Mouse (Mus musculus): ENCODE data around the gene Elmod3. TPM values are rescaled to one million over a fixed set of nuclear protein-coding genes. Genes with fewer than 3 reads are reported as not detected.

The Elmod3 gene
- polyA plus RNA-seq, 1 experiment from 2014 or later, result 15.7 TPM

DNA sequence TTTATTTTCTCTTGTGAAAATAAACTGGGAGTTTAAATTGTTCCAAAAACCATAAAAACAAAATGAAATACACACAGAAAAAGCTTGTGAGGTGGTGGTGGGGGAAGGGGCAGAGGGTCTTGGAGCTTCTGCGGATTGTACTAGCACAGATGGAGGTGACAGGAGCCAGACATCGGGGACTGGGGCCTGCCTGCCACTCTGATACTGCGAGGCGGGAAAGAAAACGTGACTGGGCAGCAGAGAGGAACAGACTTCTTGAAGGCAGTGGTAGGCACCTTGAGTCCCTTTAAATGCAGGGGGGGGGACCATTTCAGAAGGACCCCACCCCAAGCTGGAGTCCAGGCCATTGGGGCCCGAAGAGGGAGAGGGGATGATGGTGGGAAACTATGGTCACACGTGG is 28.2 kb upstream of the Elmod3 start:
- H3K4me1 ChIP-seq (replicated peaks), result no peaks in the 10 kb centered on the region
- H3K4me3 ChIP-seq, result no peak overlapping the region
- H3K27me3 ChIP-seq (ENCODE audit: insufficient read depth, poor library complexity, severe bottlenecking), result no peaks in the 10 kb centered on the region
- peaks cover 51% of the 10 kb centered on the region for H3K36me3 ChIP-seq
- no peaks in the 10 kb centered on the region for H3K9me3 ChIP-seq
- 87% methylated on average over 7 of the region's 7 CpGs for WGBS
- no peak for DNase-seq (ENCODE audit: low spot score)
- H3K27ac ChIP-seq, result no peak overlapping the region

DNA sequence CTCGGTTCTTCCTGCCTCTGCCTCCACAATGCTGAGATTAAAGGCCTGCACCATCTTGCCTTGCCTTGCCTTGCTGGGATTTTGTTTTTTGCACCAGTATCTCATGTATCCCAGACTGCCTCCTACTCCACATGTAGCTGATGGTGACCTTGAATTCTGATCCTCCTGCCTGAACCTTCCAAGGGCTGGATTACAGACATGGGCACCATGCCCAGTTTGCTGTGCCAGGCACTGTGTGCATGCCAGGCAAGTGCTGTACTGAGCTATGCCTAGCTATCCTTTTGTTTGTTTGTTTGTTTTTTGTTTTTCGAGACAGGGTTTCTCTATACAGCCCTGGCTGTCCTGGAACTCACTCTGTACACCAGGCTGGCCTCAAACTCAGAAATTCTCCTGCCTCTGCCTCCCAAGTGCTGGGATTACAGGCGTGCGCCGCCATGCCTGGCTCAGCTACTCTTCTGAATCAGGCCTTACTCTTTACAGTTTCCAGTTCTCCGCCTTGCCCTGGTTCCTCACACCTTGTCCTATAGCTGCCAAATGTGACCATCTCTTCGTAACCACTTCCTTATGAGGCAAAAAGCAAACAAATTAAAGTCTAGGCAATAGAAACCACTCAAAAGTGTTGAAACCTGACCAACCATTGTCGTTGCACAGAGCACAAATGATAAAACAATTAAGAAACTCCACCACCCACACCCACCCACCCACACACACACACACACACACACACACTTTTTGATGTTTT is 25.6 kb upstream of the Elmod3 start:
- DNase-seq (ENCODE audit: low spot score), result no peak
- H3K27ac ChIP-seq, result no peak overlapping the region
- no peaks in the 10 kb centered on the region for H3K9me3 ChIP-seq
- no peaks in the 10 kb centered on the region for H3K4me1 ChIP-seq (replicated peaks)
- 90% methylated on average over 8 of the region's 8 CpGs for WGBS
- no peak overlapping the region for H3K4me3 ChIP-seq
- no peaks in the 10 kb centered on the region for H3K27me3 ChIP-seq (ENCODE audit: insufficient read depth, poor library complexity, severe bottlenecking)
- H3K36me3 ChIP-seq, result peaks cover 26% of the 10 kb centered on the region

DNA sequence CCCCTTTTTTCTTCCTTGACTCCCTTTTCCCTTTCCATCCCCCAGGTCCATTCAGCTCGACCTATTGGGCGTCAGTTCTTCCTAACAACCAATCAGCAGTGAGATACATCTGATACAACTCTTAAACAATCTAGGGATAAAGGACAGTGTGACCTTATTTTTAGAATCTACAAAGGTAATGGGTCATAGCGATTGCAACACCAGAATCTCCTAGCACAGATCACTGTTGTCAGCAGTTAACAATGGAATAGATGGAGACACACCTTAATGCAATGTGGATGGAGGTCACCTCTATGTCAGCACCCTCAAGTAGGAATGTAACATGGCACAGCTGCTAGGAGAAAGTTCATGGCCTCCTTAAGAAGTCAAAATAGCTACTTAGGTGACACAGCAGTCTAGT is 24.7 kb upstream of the Elmod3 start:
- Histone ChIP-seq H3K9me3 (no peaks in the 10 kb centered on the region), H3K4me3 (no peak overlapping the region), H3K4me1 (replicated peaks) (no peaks in the 10 kb centered on the region; the same call in 1 of the 2 replicates), H3K27ac (no peak overlapping the region), H3K36me3 (peaks cover 18% of the 10 kb centered on the region), H3K27me3 (ENCODE audit: insufficient read depth, poor library complexity, severe bottlenecking) (no peaks in the 10 kb centered on the region)
- 34% methylated on average over 3 of the region's 3 CpGs for WGBS
- DNase-seq (ENCODE audit: low spot score), result no peak

DNA sequence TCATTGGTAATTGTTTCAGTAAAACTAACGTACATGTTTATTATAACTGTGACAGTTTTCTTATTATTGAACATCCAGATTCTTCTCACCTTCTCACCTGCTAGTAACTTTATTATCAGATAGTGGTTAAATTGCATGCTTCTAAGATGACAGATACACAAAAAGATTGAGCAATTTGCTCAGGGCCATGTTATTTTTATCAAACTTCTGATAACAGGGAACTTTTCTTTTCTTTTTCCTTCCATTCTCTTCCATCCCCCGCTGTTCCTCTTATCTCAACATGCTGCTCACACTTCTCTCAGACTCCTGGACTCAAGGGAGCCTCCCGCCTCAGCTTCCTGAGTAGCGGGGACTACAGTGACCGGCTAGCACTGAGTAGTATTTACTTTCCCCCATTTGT is 22.7 kb upstream of the Elmod3 start:
- no peak for DNase-seq (ENCODE audit: low spot score)
- Histone ChIP-seq H3K4me3 (no peak overlapping the region), H3K36me3 (no peaks in the 10 kb centered on the region), H3K4me1 (replicated peaks) (peaks cover 11% of the 10 kb centered on the region), H3K27ac (no peak overlapping the region), H3K27me3 (ENCODE audit: insufficient read depth, poor library complexity, severe bottlenecking) (no peaks in the 10 kb centered on the region), H3K9me3 (no peaks in the 10 kb centered on the region)
- WGBS, result 86% methylated on average over 5 of the region's 5 CpGs

DNA sequence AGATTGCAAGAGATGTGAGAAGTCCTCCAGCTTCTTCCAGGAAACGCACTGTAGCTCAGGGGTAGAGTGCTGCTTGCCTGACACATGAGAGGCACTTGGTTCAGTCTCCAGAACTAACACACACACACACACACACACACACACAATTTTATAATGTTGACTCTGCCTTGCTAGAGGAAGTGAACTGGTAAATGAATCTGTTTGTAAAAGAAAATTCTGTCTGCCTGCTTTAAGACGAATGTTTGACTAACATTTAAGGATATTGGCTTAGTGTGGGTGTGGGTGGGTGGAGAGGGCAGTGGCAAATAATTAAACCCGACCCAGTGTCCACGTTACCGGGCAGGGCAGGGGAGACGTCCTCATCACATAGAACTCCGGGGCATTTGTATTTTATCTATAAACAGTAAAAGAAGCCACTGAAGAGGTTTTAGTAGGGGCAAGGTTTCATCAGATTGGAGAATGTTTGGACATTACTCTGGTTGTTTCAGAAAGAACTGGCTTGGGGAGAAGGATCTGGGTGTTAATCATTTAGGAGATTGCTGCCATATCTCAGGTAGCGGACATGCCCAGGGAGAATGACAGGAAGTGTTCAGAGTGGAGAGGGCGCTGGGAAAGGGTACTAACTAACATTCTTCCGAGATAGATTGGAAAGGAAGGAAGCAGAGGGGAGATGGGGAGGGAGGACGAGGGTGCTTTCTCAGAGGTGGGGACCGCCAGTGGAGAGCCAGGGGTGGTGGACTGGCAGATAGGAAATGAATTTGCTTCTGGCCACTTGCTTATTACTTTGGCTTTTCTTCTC is 21.7 kb upstream of the Elmod3 start:
- no peak for DNase-seq (ENCODE audit: low spot score)
- H3K4me3 ChIP-seq, result no peak overlapping the region
- 63% methylated on average over 12 of the region's 12 CpGs for WGBS
- H3K36me3 ChIP-seq, result no peaks in the 10 kb centered on the region
- peaks cover 21% of the 10 kb centered on the region for H3K4me1 ChIP-seq (replicated peaks)
- no peak overlapping the region for H3K27ac ChIP-seq
- H3K9me3 ChIP-seq, result no peaks in the 10 kb centered on the region
- H3K27me3 ChIP-seq (ENCODE audit: insufficient read depth, poor library complexity, severe bottlenecking), result no peaks in the 10 kb centered on the region

DNA sequence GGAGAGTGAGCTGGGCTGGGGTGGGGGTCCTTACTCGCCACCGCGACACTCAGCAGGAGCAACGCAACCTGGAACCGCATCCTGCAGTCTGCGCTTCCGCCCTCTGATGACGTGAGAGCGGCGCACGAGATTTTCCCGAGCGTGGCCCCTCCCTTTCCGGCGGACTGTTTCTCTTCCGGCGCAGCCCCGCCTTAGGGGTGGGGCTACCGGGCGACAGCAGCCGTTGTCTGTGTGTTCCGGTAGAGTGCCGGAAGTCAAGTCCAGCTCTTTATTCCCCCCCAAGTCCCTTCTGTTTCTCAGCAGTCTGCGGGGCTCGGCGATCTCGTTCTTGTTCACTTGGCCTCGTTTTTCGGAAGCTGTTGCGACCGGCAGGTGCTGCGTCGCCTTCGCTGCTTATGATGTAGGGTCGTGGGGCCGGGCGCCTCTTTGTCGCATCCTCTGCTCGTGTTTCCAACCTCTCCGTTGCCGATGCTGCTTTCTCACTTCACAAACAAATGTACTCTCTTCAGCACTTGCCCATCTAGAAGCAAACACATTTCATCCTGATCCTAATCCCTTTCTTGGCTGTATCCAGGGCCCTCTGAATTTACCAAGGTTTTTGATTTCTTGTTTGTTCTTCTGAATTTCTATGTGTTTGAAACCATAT is 18.6 kb upstream of the Elmod3 start, which contains the start of gene Tgoln1:
Gene Tgoln1 (minus strand): TSS at position 358 of the 646 bp plus-strand sequence.
- Histone ChIP-seq H3K9me3 (no peaks in the 10 kb centered on the region), H3K4me1 (replicated peaks) (peaks cover 36% of the 10 kb centered on the region), H3K27ac (peak within 1 kb of the TSS; percentile 95), H3K36me3 (peaks cover 21% of the 10 kb centered on the region), H3K4me3 (peak within 1 kb of the TSS; percentile 86), H3K27me3 (ENCODE audit: insufficient read depth, poor library complexity, severe bottlenecking) (no peaks in the 10 kb centered on the region)
- under 1% methylated on average over 41 of the region's 41 CpGs for WGBS
- peak; percentile 95 for DNase-seq (ENCODE audit: low spot score)

DNA sequence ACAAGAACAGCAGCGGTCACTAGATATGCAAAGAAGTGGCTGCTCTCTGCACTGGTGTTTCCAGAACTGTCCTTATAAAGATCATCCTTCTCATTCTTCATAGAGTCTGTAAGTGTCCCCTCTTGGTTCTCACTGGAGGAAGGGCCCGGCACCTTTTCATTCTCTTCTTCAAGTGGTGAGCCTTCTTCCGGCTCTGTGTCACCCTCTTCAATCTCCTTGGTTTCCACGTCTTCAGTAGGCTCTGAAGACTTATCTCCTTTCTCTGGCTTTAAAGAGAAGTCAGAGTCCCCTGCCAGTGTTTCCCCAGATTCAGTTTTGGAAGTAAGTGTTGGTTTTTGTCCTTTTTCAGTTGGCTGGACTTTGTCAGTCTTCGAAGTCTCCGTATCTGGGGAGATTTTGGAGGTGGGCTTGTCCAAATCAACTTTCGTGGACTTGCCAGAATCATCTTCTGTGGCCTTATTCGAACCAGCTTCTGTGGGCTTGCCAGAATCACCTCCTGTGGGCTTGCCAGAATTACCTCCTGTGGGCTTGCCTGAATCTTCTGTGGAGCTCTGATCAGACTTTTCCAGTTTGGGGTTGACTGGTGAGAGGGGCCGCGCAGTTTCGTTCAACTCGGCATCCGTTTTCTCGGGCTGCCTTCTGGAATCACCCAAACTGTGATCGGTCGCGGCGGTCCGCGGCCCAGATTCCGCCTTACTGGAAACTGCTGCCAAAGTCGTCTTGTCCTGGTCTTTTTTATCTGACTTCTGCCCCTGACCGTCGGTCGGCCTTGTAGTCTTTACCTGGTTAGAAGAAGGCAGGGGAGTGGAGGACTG is 17.6 kb upstream of the Elmod3 start:
- peak overlapping the region; percentile 86 for H3K4me3 ChIP-seq
- peaks cover 31% of the 10 kb centered on the region for H3K36me3 ChIP-seq
- H3K9me3 ChIP-seq, result no peaks in the 10 kb centered on the region
- DNase-seq (ENCODE audit: low spot score), result no peak
- H3K27ac ChIP-seq, result peak overlapping the region; percentile 95
- H3K4me1 ChIP-seq (replicated peaks), result peaks cover 36% of the 10 kb centered on the region
- WGBS, result 29% methylated on average over 25 of the region's 25 CpGs
- H3K27me3 ChIP-seq (ENCODE audit: insufficient read depth, poor library complexity, severe bottlenecking), result no peaks in the 10 kb centered on the region

DNA sequence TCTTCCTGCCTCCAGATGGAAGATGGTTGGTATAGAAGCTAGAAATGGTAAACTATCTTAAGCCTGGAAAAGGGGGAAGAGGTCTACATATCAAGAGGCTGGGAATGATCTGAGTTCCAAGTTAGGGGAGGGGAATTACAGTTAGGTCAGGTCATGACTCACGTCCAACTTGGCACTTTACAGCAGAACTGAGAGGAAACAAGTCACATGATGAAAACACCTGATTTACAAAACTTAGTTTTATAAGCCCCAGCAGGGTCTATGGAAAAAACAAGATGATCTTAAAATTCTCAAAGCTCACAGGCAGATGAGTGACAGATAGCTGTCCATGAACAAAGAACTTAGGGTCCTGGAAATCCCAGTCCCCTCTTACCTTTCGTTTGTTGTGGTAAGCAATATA is 16.9 kb upstream of the Elmod3 start:
- peak overlapping the region; percentile 86 for H3K4me3 ChIP-seq
- no peak overlapping the region for H3K27ac ChIP-seq
- peaks cover 37% of the 10 kb centered on the region for H3K36me3 ChIP-seq
- H3K27me3 ChIP-seq (ENCODE audit: insufficient read depth, poor library complexity, severe bottlenecking), result no peaks in the 10 kb centered on the region
- peaks cover 36% of the 10 kb centered on the region for H3K4me1 ChIP-seq (replicated peaks)
- no peaks in the 10 kb centered on the region for H3K9me3 ChIP-seq
- no peak for DNase-seq (ENCODE audit: low spot score)
- WGBS, result 73% methylated on average over 2 of the region's 2 CpGs

DNA sequence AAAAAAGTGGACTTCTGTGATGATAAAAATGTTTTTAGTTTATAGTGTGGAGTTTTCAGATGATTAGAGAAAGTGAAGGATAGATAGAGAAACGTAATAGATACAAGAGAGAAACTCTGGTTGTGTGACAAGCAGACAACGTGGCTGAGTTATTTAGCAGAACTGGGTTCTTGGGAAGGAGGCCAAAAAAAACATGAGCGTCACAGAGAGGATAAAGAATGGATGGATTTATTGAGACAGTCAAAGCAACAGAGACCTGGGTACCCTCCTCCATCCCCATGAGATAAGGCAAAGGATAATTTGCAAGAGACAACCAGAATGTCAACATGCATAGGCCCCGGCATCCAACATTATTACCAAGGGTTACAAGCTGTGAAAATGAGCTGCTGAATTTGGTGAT is 12.0 kb upstream of the Elmod3 start:
- H3K27me3 ChIP-seq (ENCODE audit: insufficient read depth, poor library complexity, severe bottlenecking), result no peaks in the 10 kb centered on the region
- DNase-seq (ENCODE audit: low spot score), result no peak
- 95% methylated on average over 4 of the region's 4 CpGs for WGBS
- no peaks in the 10 kb centered on the region for H3K9me3 ChIP-seq
- H3K4me3 ChIP-seq, result no peak overlapping the region
- H3K4me1 ChIP-seq (replicated peaks), result peaks cover 18% of the 10 kb centered on the region
- no peak overlapping the region for H3K27ac ChIP-seq
- peaks cover 84% of the 10 kb centered on the region for H3K36me3 ChIP-seq

DNA sequence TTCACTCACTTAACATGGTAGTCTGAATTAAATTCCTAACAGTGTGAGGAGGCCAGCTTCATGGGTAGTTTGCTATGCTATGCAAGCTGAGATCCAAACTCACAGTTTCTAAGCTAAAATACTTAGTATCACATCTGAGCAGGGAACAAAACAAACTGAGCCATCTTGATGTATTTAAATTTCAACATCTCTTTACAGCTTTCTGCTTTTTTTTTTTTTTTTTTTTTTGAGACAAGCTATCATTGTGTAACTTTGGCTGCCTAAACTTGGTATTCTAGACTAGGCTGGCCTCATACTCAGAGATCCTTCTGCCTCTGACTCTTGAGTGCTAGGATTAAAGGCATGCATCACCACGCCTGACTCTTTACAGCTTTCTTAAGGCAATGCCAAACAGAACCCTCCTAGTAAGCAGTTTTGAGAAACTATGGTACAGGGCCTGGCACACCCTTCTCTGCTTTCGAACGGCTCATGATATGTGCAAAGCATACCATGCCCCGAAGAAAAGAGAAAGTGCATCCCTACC is 10.5 kb upstream of the Elmod3 start:
- Histone ChIP-seq H3K27ac (no peak overlapping the region), H3K9me3 (no peaks in the 10 kb centered on the region), H3K27me3 (ENCODE audit: insufficient read depth, poor library complexity, severe bottlenecking) (no peaks in the 10 kb centered on the region), H3K4me1 (replicated peaks) (0 out of 2 replicates have a peak, but pooled peaks cover 3% of the 10 kb centered on the region), H3K4me3 (no peak overlapping the region), H3K36me3 (peaks cover 94% of the 10 kb centered on the region)
- DNase-seq (ENCODE audit: low spot score), result no peak
- WGBS, result 90% methylated on average over 4 of the region's 4 CpGs

DNA sequence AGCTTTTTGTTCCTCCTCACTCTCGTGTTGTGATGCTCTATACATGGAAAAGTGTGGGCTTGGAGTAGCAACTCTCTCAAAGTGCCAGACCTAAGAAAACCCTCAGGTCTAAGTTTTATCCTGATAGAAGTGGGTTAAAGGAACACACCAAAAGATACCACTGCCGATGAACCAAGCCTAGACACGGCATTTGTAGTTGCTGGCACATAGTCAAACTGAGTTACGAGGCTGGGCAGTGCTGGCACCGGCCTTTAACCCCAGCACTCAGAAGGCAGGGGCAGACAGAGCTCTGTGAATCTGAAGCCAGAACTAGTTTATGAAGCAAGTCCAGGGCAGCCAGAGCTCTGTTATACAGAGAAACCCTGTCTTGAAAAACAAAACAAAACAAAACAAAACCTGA is 9.5 kb upstream of the Elmod3 start:
- Histone ChIP-seq H3K9me3 (no peaks in the 10 kb centered on the region), H3K27me3 (ENCODE audit: insufficient read depth, poor library complexity, severe bottlenecking) (no peaks in the 10 kb centered on the region), H3K27ac (no peak overlapping the region), H3K36me3 (peaks cover 87% of the 10 kb centered on the region), H3K4me1 (replicated peaks) (no peaks in the 10 kb centered on the region), H3K4me3 (no peak overlapping the region)
- WGBS, result 91% methylated on average over 5 of the region's 5 CpGs
- DNase-seq (ENCODE audit: low spot score), result no peak

DNA sequence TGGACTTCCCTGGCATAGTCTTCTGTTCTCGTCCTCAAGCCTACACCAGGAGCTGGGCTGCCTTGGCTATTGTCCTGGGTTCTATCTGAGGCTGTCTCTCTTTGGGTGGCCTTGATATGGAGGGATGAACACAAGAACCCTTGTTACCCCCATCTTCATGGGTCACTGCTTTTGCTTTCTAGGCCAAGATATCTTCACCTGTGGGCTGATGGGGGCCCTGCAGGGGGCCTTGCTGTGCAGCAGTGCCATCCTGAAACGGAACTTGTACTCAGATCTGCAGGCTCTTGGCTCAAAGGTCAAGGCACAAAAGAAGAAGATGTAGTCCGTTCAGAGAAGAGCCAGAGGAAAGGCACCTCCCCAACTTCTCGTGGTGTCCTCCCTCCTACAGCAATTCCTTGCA is 8.8 kb upstream of the Elmod3 start:
- Histone ChIP-seq H3K27me3 (ENCODE audit: insufficient read depth, poor library complexity, severe bottlenecking) (no peaks in the 10 kb centered on the region), H3K36me3 (peaks cover 84% of the 10 kb centered on the region)

More for the DNA sequence above, 8.8 kb upstream of the Elmod3 start:
- Histone ChIP-seq H3K27ac (no peak overlapping the region), H3K9me3 (no peaks in the 10 kb centered on the region), H3K4me1 (replicated peaks) (no peaks in the 10 kb centered on the region), H3K4me3 (no peak overlapping the region)
- DNase-seq (ENCODE audit: low spot score), result no peak
- 76% methylated on average over 4 of the region's 4 CpGs for WGBS

All from hindbrain, embryonic 10.5 days (tissue).